Mouse (Mus musculus) midbrain, embryonic 14.5 days (tissue): ENCODE measurements around the gene Zbtb26. TPM values are rescaled to one million over a fixed set of nuclear protein-coding genes. Genes with fewer than 3 reads are reported as not detected.
A peak's percentile ranks its signal among the peaks of the same experiment; 100 is the strongest.

Source experiments
- ATAC-seq: fragments of 200-750 bp; cut with Nextera tagmentation; 2 replicates; pipeline ENCODE4 v1.8.0; 2017; ENCODE audit warnings: moderate number of reproducible peaks, moderate library complexity; ENCODE audit not compliant: low FRiP score, low TSS enrichment
- DNase-seq: peaks from one replicate; pipeline ENCODE4 v3.0.0-alpha.2; 2015
- H3K27ac ChIP-seq: fragments of 300-500 bp; sonication (generic); replicated peaks from 2 replicates; pipeline ENCODE4 v1.5.1; 2014; ENCODE audit warnings: mild to moderate bottlenecking, low read depth, low read length, moderate library complexity
- H3K27me3 ChIP-seq: fragments of 300-500 bp; sonication (generic); 2 replicates; pipeline ENCODE4 v1.6.1; 2014; ENCODE audit warnings: low read length, control low read depth, mixed read lengths; ENCODE audit not compliant: control insufficient read depth, insufficient read depth
- H3K36me3 ChIP-seq: fragments of 300-500 bp; sonication (generic); 2 replicates; pipeline ENCODE4 v1.6.1; 2014; ENCODE audit warnings: low read length, control low read depth; ENCODE audit not compliant: control insufficient read depth, insufficient read depth
- H3K4me1 ChIP-seq: fragments of 300-500 bp; sonication (generic); 2 replicates; pipeline ENCODE4 v1.6.1; 2014; ENCODE audit warnings: mild to moderate bottlenecking, antibody characterized with exemption, low read length, control low read depth; ENCODE audit not compliant: control insufficient read depth, insufficient read depth
- H3K4me2 ChIP-seq: fragments of 300-500 bp; sonication (generic); 2 replicates; pipeline ENCODE4 v1.6.1; 2014; ENCODE audit warnings: mild to moderate bottlenecking, low read length, moderate library complexity
- H3K4me3 ChIP-seq: fragments of 300-500 bp; sonication (generic); replicated peaks from 2 replicates; pipeline ENCODE4 v1.5.1; 2014; ENCODE audit warnings: low read depth, low read length
- H3K9ac ChIP-seq: fragments of 300-500 bp; sonication (generic); replicated peaks from 2 replicates; pipeline ENCODE4 v1.6.1; 2014; ENCODE audit warnings: mild to moderate bottlenecking, low read length, moderate library complexity
- H3K9me3 ChIP-seq: fragments of 300-500 bp; sonication (generic); 2 replicates; pipeline ENCODE4 v1.6.1; 2016; ENCODE audit warnings: low read length, control low read depth, mixed read lengths; ENCODE audit not compliant: control insufficient read depth
- whole genome bisulfite sequencing: fragments of 180-500 bp; shearing (Covaris S2); extraction: QIAGEN DNeasy Blood & Tissue Kit; methylation state at CpG from one replicate; pipeline ENCODE4 v1.1.7; 2014; 5-methylcytosine and 5-hydroxymethylcytosine counted together
- polyA plus RNA-seq: library from polyadenylated mRNA; unstranded; fragments of >200 nt; fragmentation: Nextera tagmentation; extraction: Ambion mirVana; gene quantifications from 2 replicates; pipeline ENCODE4 v1.2.1, GENCODE M21; 2014

Gene Zbtb26
- polyA plus RNA-seq, 1 experiment from 2014 or later: 11.3 TPM

DNA sequence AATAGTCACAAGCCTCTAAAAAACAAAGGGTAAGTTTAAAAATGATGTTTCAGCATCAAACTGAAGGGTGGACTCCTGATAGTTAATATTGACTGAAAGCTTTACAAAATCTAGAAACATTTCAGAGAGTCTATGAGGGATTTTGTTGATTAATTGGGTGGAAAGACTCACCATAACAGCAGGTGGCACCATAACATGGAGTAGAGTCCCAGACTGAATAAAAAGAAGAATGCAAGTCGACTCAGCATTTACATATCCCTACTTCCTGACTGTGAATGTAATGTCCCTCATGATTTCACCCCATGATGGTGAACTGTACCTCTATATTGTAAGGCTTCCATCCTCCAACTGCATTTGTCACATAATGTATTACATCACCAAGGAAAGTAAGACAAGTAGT is 47.4 kb downstream of the Zbtb26 start:
- peaks cover 43% of the 10 kb centered on the region for H3K36me3 ChIP-seq
- H3K9ac ChIP-seq: no peak overlapping the region
- ATAC-seq (no peak), DNase-seq (peak; percentile 41)
- no peak overlapping the region for H3K27ac ChIP-seq
- WGBS: 57% methylated on average over 1 of the region's 1 CpGs
- H3K27me3 ChIP-seq: no peaks in the 10 kb centered on the region
- H3K4me2 ChIP-seq: no peak overlapping the region
- no peaks in the 10 kb centered on the region for H3K4me1 ChIP-seq
- H3K9me3 ChIP-seq: no peaks in the 10 kb centered on the region
- H3K4me3 ChIP-seq: no peak overlapping the region

- no peaks in the 10 kb centered on the region for H3K4me1 ChIP-seq
- ATAC-seq (no peak), DNase-seq (no peak)
- H3K9me3 ChIP-seq: no peaks in the 10 kb centered on the region
- H3K36me3 ChIP-seq: peaks cover 59% of the 10 kb centered on the region
- H3K4me3 ChIP-seq: no peak overlapping the region
- no peak overlapping the region for H3K4me2 ChIP-seq
- 95% methylated on average over 9 of the region's 9 CpGs for WGBS
- H3K27ac ChIP-seq: no peak overlapping the region
- H3K9ac ChIP-seq: no peak overlapping the region
- H3K27me3 ChIP-seq: no peaks in the 10 kb centered on the region
Observed at GRCm38 (mm10) chr2:37382921-37383320, 60.0 kb downstream of the Zbtb26 start.

Other genes starting within 250 kb of the Zbtb26 start
- gene Olfr366, start 231.6 kb downstream of the Zbtb26 start, polyA plus RNA-seq: not detected in 2 replicates
- not detected in 2 replicates for gene Olfr368, start 116.6 kb downstream of the Zbtb26 start, polyA plus RNA-seq
- gene Pdcl, start 83.8 kb downstream of the Zbtb26 start, polyA plus RNA-seq: 59.2 and 77.6 TPM in 2 replicates
- 29.7 and 32.3 TPM in 2 replicates for gene Rc3h2, start 20.2 kb downstream of the Zbtb26 start, polyA plus RNA-seq
- 11.7 and 15.8 TPM in 2 replicates for gene Zbtb6, start within 50 bp of the Zbtb26 start, polyA plus RNA-seq
- 90.3 and 91.3 TPM in 2 replicates for gene Rabgap1, start 144 bp upstream of the Zbtb26 start, polyA plus RNA-seq
- gene Gpr21, start 73.2 kb upstream of the Zbtb26 start, polyA plus RNA-seq: 18.7 and 25.4 TPM in 2 replicates